Mouse (Mus musculus): ENCODE results near the gene Fam228a. TPM values are rescaled to one million over a fixed set of nuclear protein-coding genes. Genes with fewer than 3 reads are reported as not detected.
"Not testable (repeated sequence)": the region's sequence is repeated elsewhere in the genome, so short reads cannot be mapped to it uniquely, and the experiment has no call there.

The Fam228a gene
- polyA plus RNA-seq, 1 experiment, result not detected

DNA sequence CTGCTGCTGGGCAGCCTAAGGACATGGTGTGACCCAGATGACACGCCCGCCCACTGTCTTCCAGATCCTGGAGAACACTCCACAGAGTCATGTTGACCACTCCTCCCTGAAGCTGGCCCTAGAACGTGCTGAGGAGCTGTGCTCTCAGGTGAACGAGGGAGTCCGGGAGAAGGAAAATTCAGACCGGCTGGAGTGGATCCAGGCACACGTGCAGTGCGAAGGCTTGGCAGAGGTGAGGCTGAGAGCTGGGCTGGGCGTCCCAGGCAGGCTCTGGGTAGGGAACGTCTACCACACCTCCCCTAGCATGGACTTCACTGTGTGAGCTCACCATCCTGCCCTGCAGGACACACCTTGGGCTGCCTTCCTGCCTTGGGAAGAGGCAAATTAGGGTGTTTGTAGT lies 31.3 kb downstream of the Fam228a start:
- no peak overlapping the region for H3K27ac ChIP-seq (ENCODE audit: insufficient read depth, low read depth, low read length)
- H3K4me3 ChIP-seq (ENCODE audit: low read depth, low read length), result no peak overlapping the region
- no peak for TF ChIP-seq CTCF (IDR thresholded peaks at IDR 0.05; ENCODE audit: extremely low read depth, insufficient read length, insufficient replicate concordance, low read depth, low read length)
- no peak for TF ChIP-seq POLR2A (IDR thresholded peaks at IDR 0.05; ENCODE audit: low read depth, low read length)
- WGBS, result 81% methylated on average over 10 of the region's 10 CpGs
- peaks cover 47% of the 10 kb centered on the region for H3K36me3 ChIP-seq (ENCODE audit: control insufficient read depth, insufficient read depth, low read length)
- H3K27me3 ChIP-seq (ENCODE audit: control insufficient read depth, insufficient read depth, low read length), result no peaks in the 10 kb centered on the region
- no peaks in the 10 kb centered on the region for H3K4me1 ChIP-seq (ENCODE audit: control insufficient read depth, insufficient read depth, insufficient read length, low read length)

DNA sequence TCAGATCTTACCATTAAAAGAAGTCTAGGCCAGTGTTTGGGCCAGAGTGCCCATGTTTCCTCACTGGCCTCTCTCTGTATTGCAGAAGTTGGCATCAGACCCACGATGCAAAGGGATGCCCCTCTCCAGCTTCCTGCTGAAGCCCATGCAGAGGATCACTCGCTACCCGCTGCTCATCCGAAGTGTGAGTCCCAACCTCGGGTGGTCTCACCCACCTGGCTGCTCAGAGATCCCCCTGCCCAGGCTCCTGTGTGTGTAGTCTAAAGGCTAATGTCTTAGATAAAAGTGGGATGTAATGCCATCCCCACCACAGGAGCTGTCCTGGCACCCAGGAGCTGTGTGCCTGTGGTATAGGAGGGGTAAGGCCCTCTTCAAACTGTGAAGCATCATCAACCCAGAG lies 32.1 kb downstream of the Fam228a start:
- H3K4me1 ChIP-seq (ENCODE audit: control insufficient read depth, insufficient read depth, insufficient read length, low read length), result no peaks in the 10 kb centered on the region
- H3K27ac ChIP-seq (ENCODE audit: insufficient read depth, low read depth, low read length), result no peak overlapping the region
- no peak for TF ChIP-seq CTCF (IDR thresholded peaks at IDR 0.05; ENCODE audit: extremely low read depth, insufficient read length, insufficient replicate concordance, low read depth, low read length)
- no peak for TF ChIP-seq POLR2A (IDR thresholded peaks at IDR 0.05; ENCODE audit: low read depth, low read length)
- H3K4me3 ChIP-seq (ENCODE audit: low read depth, low read length), result no peak overlapping the region
- WGBS, result 93% methylated on average over 5 of the region's 5 CpGs
- no peaks in the 10 kb centered on the region for H3K27me3 ChIP-seq (ENCODE audit: control insufficient read depth, insufficient read depth, low read length)
- peaks cover 51% of the 10 kb centered on the region for H3K36me3 ChIP-seq (ENCODE audit: control insufficient read depth, insufficient read depth, low read length)

DNA sequence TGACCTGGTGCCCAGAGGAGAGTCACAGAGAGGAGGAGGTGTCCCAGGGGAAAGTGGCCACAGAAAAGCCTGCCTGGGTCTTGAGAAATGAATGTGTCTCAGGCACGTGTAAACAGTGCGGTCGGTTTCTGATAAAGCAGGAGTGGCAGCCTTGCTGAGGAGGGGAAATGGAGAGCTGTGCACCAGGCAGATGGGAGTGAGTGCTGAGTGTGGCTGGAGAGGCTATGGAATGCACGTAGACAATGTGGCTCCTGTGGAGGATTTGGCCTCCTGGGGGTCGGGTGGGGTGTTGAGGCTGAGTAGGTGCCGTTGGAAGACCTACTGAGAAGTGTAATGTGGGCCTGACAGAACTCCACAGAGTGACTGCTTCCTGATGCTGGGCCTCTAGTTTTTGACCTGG lies 32.6 kb downstream of the Fam228a start:
- H3K27me3 ChIP-seq (ENCODE audit: control insufficient read depth, insufficient read depth, low read length); H3K4me1 ChIP-seq (ENCODE audit: control insufficient read depth, insufficient read depth, insufficient read length, low read length); H3K4me3 ChIP-seq (ENCODE audit: low read depth, low read length); H3K27ac ChIP-seq (ENCODE audit: insufficient read depth, low read depth, low read length): not testable (repeated sequence)
- peaks cover 56% of the 10 kb centered on the region for H3K36me3 ChIP-seq (ENCODE audit: control insufficient read depth, insufficient read depth, low read length)
- 81% methylated on average over 6 of the region's 6 CpGs for WGBS

DNA sequence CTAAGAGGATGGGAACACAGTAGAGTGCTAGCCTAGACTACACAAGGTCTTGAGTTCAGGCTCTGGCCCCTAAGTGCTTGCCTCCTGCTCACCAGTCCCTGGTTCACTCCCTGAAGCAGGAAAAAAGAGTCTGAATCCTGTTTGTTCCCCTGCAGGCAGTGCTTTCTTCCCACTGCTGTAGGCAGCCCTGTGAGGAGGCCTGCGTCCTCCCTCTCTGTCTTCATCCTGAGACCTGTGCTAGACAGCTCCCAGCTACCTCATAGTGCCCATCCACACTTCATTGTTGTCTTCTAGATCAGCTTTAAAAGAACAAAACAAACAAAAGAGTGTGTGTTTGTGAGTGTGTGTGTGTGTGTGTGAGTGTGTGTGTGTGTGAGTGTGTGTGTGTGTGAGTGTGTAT lies 43.7 kb downstream of the Fam228a start:
- H3K27ac ChIP-seq (ENCODE audit: insufficient read depth, low read depth, low read length), result no peak overlapping the region
- 97% methylated on average over 1 of the region's 1 CpGs for WGBS
- no peak overlapping the region for H3K4me3 ChIP-seq (ENCODE audit: low read depth, low read length)
- TF ChIP-seq CTCF (IDR thresholded peaks at IDR 0.05; ENCODE audit: extremely low read depth, insufficient read length, insufficient replicate concordance, low read depth, low read length) (no peak), POLR2A (IDR thresholded peaks at IDR 0.05; ENCODE audit: low read depth, low read length) (no peak)
- no peaks in the 10 kb centered on the region for H3K4me1 ChIP-seq (ENCODE audit: control insufficient read depth, insufficient read depth, insufficient read length, low read length)
- H3K27me3 ChIP-seq (ENCODE audit: control insufficient read depth, insufficient read depth, low read length), result no peaks in the 10 kb centered on the region
- H3K36me3 ChIP-seq (ENCODE audit: control insufficient read depth, insufficient read depth, low read length), result peaks cover 17% of the 10 kb centered on the region

DNA sequence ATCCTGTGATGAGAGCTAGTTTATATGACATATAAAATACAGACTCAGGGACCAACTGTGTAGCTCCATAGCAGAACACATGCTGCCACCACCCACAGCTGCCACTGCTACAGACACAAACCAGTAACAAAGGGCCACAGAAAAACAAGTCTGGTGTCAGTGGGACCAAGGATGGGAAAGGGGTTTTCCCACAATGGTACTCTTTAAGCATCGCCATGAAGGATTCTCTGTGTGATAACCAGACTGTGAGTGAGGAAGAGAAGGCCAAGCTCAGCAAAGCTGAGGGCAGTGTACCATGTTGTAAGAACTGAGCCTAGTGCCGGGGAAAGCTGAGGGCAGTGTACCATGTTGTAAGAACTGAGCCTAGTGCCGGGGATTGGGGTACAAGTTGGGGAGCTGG lies 47.0 kb downstream of the Fam228a start:
- Histone ChIP-seq H3K27ac (ENCODE audit: insufficient read depth, low read depth, low read length) (no peak overlapping the region), H3K4me1 (ENCODE audit: control insufficient read depth, insufficient read depth, insufficient read length, low read length) (no peaks in the 10 kb centered on the region), H3K27me3 (ENCODE audit: control insufficient read depth, insufficient read depth, low read length) (no peaks in the 10 kb centered on the region), H3K4me3 (ENCODE audit: low read depth, low read length) (no peak overlapping the region), H3K36me3 (ENCODE audit: control insufficient read depth, insufficient read depth, low read length) (peaks cover 3% of the 10 kb centered on the region; the same call in 1 of the 2 replicates)
- TF ChIP-seq POLR2A (IDR thresholded peaks at IDR 0.05; ENCODE audit: low read depth, low read length) (no peak), CTCF (IDR thresholded peaks at IDR 0.05; ENCODE audit: extremely low read depth, insufficient read length, insufficient replicate concordance, low read depth, low read length) (no peak)
- WGBS, result 90% methylated on average over 3 of the region's 3 CpGs

DNA sequence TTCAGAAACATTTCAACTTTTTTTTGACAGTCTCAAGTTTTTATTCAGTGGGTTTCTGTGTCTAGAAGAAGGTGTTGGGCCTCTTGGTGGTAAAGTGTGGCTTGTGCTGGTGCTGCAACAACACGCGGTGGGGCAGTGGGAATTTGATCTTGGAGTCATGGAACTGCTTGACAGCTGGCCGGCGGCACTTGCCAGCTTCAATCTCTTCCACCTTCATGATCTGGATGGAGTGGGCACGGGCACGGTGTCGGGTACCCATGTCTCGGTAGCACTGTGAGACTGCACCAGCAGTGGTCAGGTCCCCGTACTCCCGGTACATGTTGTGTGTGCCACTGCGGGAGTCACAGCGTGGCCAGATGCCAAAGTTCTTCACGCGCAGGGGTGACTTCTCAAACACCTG lies 48.9 kb downstream of the Fam228a start:
- H3K4me1 ChIP-seq (ENCODE audit: control insufficient read depth, insufficient read depth, insufficient read length, low read length), result no peaks in the 10 kb centered on the region
- WGBS, result 94% methylated on average over 14 of the region's 14 CpGs
- H3K27me3 ChIP-seq (ENCODE audit: control insufficient read depth, insufficient read depth, low read length), result no peaks in the 10 kb centered on the region
- peaks cover 3% of the 10 kb centered on the region for H3K36me3 ChIP-seq (ENCODE audit: control insufficient read depth, insufficient read depth, low read length)
- no peak overlapping the region for H3K27ac ChIP-seq (ENCODE audit: insufficient read depth, low read depth, low read length)
- no peak for TF ChIP-seq POLR2A (IDR thresholded peaks at IDR 0.05; ENCODE audit: low read depth, low read length)
- no peak for TF ChIP-seq CTCF (IDR thresholded peaks at IDR 0.05; ENCODE audit: extremely low read depth, insufficient read length, insufficient replicate concordance, low read depth, low read length)
- H3K4me3 ChIP-seq (ENCODE audit: low read depth, low read length), result no peak overlapping the region

DNA sequence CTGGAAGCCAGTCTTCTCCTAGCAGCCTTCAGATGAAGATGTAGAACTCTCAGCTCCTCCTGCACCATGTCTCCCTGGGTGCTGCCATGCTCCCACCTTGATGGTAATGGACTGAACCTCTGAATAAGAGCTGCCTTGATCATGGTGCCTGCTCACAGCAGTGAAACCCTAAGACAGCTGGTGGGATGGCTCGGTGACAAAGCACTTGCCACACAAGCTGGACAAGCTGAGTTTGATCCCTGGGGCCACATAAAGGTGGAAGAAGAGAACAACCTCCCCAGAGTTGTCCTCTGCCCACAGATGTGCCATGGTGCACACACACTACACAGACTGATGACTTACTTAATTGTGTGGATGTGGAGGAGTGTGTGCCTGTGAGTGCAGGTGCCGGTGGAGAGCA lies 49.8 kb downstream of the Fam228a start:
- no peak overlapping the region for H3K4me3 ChIP-seq (ENCODE audit: low read depth, low read length)
- H3K27me3 ChIP-seq (ENCODE audit: control insufficient read depth, insufficient read depth, low read length), result no peaks in the 10 kb centered on the region
- peaks cover 3% of the 10 kb centered on the region for H3K36me3 ChIP-seq (ENCODE audit: control insufficient read depth, insufficient read depth, low read length)
- H3K4me1 ChIP-seq (ENCODE audit: control insufficient read depth, insufficient read depth, insufficient read length, low read length), result no peaks in the 10 kb centered on the region
- H3K27ac ChIP-seq (ENCODE audit: insufficient read depth, low read depth, low read length), result no peak overlapping the region
- 88% methylated on average over 2 of the region's 2 CpGs for WGBS
- TF ChIP-seq CTCF (IDR thresholded peaks at IDR 0.05; ENCODE audit: extremely low read depth, insufficient read length, insufficient replicate concordance, low read depth, low read length) (no peak), POLR2A (IDR thresholded peaks at IDR 0.05; ENCODE audit: low read depth, low read length) (no peak)

DNA sequence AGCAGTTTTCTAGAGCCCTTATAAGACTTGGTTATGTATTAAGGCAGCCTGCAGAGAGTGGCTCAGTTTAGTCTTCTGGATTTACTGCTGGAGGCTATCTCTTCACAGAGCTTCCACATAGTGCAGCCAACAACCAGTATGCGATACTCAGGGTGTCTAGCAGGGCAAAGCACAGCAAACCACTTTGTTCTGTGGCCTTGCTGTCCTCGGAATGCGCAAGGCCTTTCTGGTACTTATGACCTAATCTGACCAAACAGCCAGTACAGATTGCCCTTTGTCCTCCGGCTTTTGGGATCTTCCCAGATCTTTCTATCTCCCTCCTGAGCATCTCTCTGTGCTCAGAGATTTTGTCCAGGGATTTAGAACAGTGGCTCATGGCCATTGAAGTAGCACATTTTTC lies 52.8 kb downstream of the Fam228a start:
- peaks cover 6% of the 10 kb centered on the region for H3K36me3 ChIP-seq (ENCODE audit: control insufficient read depth, insufficient read depth, low read length)
- H3K27ac ChIP-seq (ENCODE audit: insufficient read depth, low read depth, low read length), result no peak overlapping the region
- no peak overlapping the region for H3K4me3 ChIP-seq (ENCODE audit: low read depth, low read length)
- H3K27me3 ChIP-seq (ENCODE audit: control insufficient read depth, insufficient read depth, low read length), result no peaks in the 10 kb centered on the region
- WGBS, result 94% methylated on average over 4 of the region's 4 CpGs
- no peaks in the 10 kb centered on the region for H3K4me1 ChIP-seq (ENCODE audit: control insufficient read depth, insufficient read depth, insufficient read length, low read length)
- no peak for TF ChIP-seq CTCF (IDR thresholded peaks at IDR 0.05; ENCODE audit: extremely low read depth, insufficient read length, insufficient replicate concordance, low read depth, low read length)
- TF ChIP-seq POLR2A (IDR thresholded peaks at IDR 0.05; ENCODE audit: low read depth, low read length), result no peak

Measured in small intestine, adult 2 months (tissue).